Comparison of ENCODE assay signal across 9 mouse cellular contexts in genomic region chr9:77596355-77596754, GRCm38 (mm10). TPM values are rescaled to one million over a fixed set of nuclear protein-coding genes. Genes with fewer than 3 reads are reported as not detected.
DNase-seq lines count a peak whose midpoint lies in the region; ATAC-seq and TF ChIP-seq lines count a peak whose summit lies in the region.
"Had no signal": no experiment of that assay in that cellular context is flagged by ENCODE, and none has a peak within 500 bp of the region (broad histone marks: within the 10 kb centered on the region; RNA-seq: fewer than 3 reads in every experiment).

No protein-coding gene starts in this region.

- no peaks in the 10 kb centered on the region for H3K9me3 ChIP-seq in forebrain, embryonic 10.5 days
- H3K9me3 ChIP-seq in forebrain, embryonic 12.5 days, result no peaks in the 10 kb centered on the region
- H3K9me3 ChIP-seq: neural tube, embryonic 12.5 days had no signal

- H3K36me3 ChIP-seq in forebrain, embryonic 10.5 days (replicated peaks), result no peaks in the 10 kb centered on the region
- no peaks in the 10 kb centered on the region for H3K36me3 ChIP-seq in forebrain, embryonic 12.5 days (replicated peaks)
- H3K36me3 ChIP-seq in small intestine, adult 2 months (ENCODE audit: control insufficient read depth, insufficient read depth, low read length), result no peaks in the 10 kb centered on the region
- H3K36me3 ChIP-seq: neural tube, embryonic 12.5 days had no signal

- ATAC-seq in forebrain, embryonic 12.5 days (ENCODE audit: low FRiP score), result no peak

- H3K9ac ChIP-seq in forebrain, embryonic 12.5 days, result no peak overlapping the region
- H3K9ac ChIP-seq: neural tube, embryonic 12.5 days had no signal

- TF ChIP-seq CTCF in small intestine, adult 2 months (IDR thresholded peaks at IDR 0.05; ENCODE audit: extremely low read depth, insufficient read length, insufficient replicate concordance, low read depth, low read length), result peak; percentile 99; the same call in 1 of the 2 replicates

- TF ChIP-seq POLR2A in small intestine, adult 2 months (IDR thresholded peaks at IDR 0.05; ENCODE audit: low read depth, low read length), result no peak

- peak; percentile 69 for DNase-seq in forebrain, embryonic 10.5 days (ENCODE audit: extremely low spot score, low spot score)
- DNase-seq in WW6 (ENCODE audit: low read depth, low spot score), result peak; percentile 29
- DNase-seq in cerebellum, postnatal 25 days, result peak; percentile 72 to 83
- DNase-seq in gastrocnemius, postnatal 4 days (ENCODE audit: low spot score in 2 of 2), result peak; percentile 63 to 76
- DNase-seq in layer of hippocampus, adult 8-10 months (ENCODE audit: low spot score in 2 of 2), result peak; percentile 45 to 76
- DNase-seq in lung, postnatal 4 days, result peak; percentile 56 to 81

- H3K4me3 ChIP-seq in forebrain, embryonic 10.5 days, result no peak overlapping the region
- no peak overlapping the region for H3K4me3 ChIP-seq in forebrain, embryonic 12.5 days (replicated peaks)
- no peak overlapping the region for H3K4me3 ChIP-seq in small intestine, adult 2 months (ENCODE audit: low read depth, low read length)
- H3K4me3 ChIP-seq: neural tube, embryonic 12.5 days had no signal

- H3K27me3 ChIP-seq in forebrain, embryonic 10.5 days (ENCODE audit: poor library complexity, severe bottlenecking), result no peaks in the 10 kb centered on the region
- no peaks in the 10 kb centered on the region for H3K27me3 ChIP-seq in forebrain, embryonic 12.5 days
- H3K27me3 ChIP-seq in small intestine, adult 2 months (ENCODE audit: control insufficient read depth, insufficient read depth, low read length), result no peaks in the 10 kb centered on the region
- H3K27me3 ChIP-seq: neural tube, embryonic 12.5 days had no signal

- no peak overlapping the region for H3K4me2 ChIP-seq in forebrain, embryonic 12.5 days
- H3K4me2 ChIP-seq: neural tube, embryonic 12.5 days had no signal

- peaks cover 26% of the 10 kb centered on the region for H3K4me1 ChIP-seq in forebrain, embryonic 10.5 days
- H3K4me1 ChIP-seq in forebrain, embryonic 12.5 days, result peaks cover 17% of the 10 kb centered on the region
- no peaks in the 10 kb centered on the region for H3K4me1 ChIP-seq in small intestine, adult 2 months (ENCODE audit: control insufficient read depth, insufficient read depth, insufficient read length, low read length)
- H3K4me1 ChIP-seq: neural tube, embryonic 12.5 days had no signal

- H3K27ac ChIP-seq in forebrain, embryonic 10.5 days, result no peak overlapping the region
- no peak overlapping the region for H3K27ac ChIP-seq in forebrain, embryonic 12.5 days
- no peak overlapping the region for H3K27ac ChIP-seq in small intestine, adult 2 months (ENCODE audit: insufficient read depth, low read depth, low read length)
- H3K27ac ChIP-seq: neural tube, embryonic 12.5 days had no signal

- WGBS in forebrain, embryonic 10.5 days, result 37% methylated on average over 7 of the region's 7 CpGs
- WGBS in forebrain, embryonic 12.5 days, result 37% methylated on average over 7 of the region's 7 CpGs
- 17% methylated on average over 7 of the region's 7 CpGs for WGBS in small intestine, adult 2 months

RNA-seq across cellular contexts. Expression of gene Klhl31, which starts 39.9 kb away (rescaled TPM):
- 0.20 and 0.22 TPM in 2 replicates for polyA plus RNA-seq in forebrain, embryonic 10.5 days (2016; fragmentation: Nextera tagmentation; extraction: Ambion mirVana)
- 0.19 and 0.24 TPM in 2 replicates for polyA plus RNA-seq in forebrain, embryonic 12.5 days (2016; fragmentation: Nextera tagmentation; extraction: Ambion mirVana)
- 100 to 1,000 TPM; 203 to 249 TPM for total RNA-seq in gastrocnemius, postnatal 4 days (2021)
- under 1 TPM in 2 of 4 experiments, not detected in 2; 0.04 to 0.07 TPM for total RNA-seq in layer of hippocampus, adult 8-10 months (2022)
- polyA plus RNA-seq in small intestine, adult 2 months (2012; rRNA removed), result 0.04 TPM in 1 of 2 replicates, not detected in the other

RNA-seq across cellular contexts. Expression of gene Lrrc1, which starts 51.7 kb away (rescaled TPM):
- polyA plus RNA-seq in forebrain, embryonic 10.5 days (2016; fragmentation: Nextera tagmentation; extraction: Ambion mirVana), result 14.4 and 15.9 TPM in 2 replicates
- 18.1 and 21.4 TPM in 2 replicates for polyA plus RNA-seq in forebrain, embryonic 12.5 days (2016; fragmentation: Nextera tagmentation; extraction: Ambion mirVana)
- 1 to 10 TPM; 4.5 to 5.9 TPM for total RNA-seq in gastrocnemius, postnatal 4 days (2021)
- 1 to 10 TPM; 5.7 to 9.2 (median 7.9) TPM for total RNA-seq in layer of hippocampus, adult 8-10 months (2022)
- 53.3 and 112 TPM in 2 replicates for polyA plus RNA-seq in small intestine, adult 2 months (2012; rRNA removed)
